Mouse (Mus musculus) gonadal fat pad, adult 2 months (tissue): Measurements from ENCODE around the gene Amy2a4. TPM values are rescaled to one million over a fixed set of nuclear protein-coding genes. Genes with fewer than 3 reads are reported as not detected.
"Not testable (repeated sequence)": the region's sequence is repeated elsewhere in the genome, so short reads cannot be mapped to it uniquely, and the experiment has no call there.

Source experiments
- DNase-seq: peaks from one replicate; pipeline ENCODE4 v3.0.0-alpha.2; 2012; ENCODE audit warnings: low read depth
- polyA plus RNA-seq: library from polyadenylated mRNA; depleted of rRNA; stranded (reverse); fragments of >200 nt; gene quantifications from 2 replicates; pipeline ENCODE4 v1.2.3, GENCODE M21; 2012; rRNA removed

Amy2a4 gene
- polyA plus RNA-seq: 0.30 TPM in 1 of 2 replicates, not detected in the other

GRCm38 (mm10) chr3:113291349-113291748 is at the start of gene Amy2a4:
Amy2a4 (minus strand) TSS chr3:113291449.
- not testable (repeated sequence) for DNase-seq

- not testable (repeated sequence) for DNase-seq
These were observed 32.7 kb upstream of the Amy2a4 start, which contains the start of gene Amy2a3 for GRCm38 (mm10) chr3:113323952-113324351. Amy2a3 (minus strand) TSS chr3:113324052.

GRCm38 (mm10) chr3:113312937-113313336 is 21.7 kb upstream of the Amy2a4 start:
- DNase-seq: not testable (repeated sequence)

- DNase-seq: not testable (repeated sequence)
These were observed 11.0 kb downstream of the Amy2a4 start for GRCm38 (mm10) chr3:113280285-113280684.

GRCm38 (mm10) chr3:113279586-113279985 is 11.7 kb downstream of the Amy2a4 start:
- not testable (repeated sequence) for DNase-seq

- not testable (repeated sequence) for DNase-seq
These were observed 32.5 kb downstream of the Amy2a4 start, which contains the start of gene Amy2a5 for GRCm38 (mm10) chr3:113258737-113259136. Amy2a5 (minus strand) TSS chr3:113258837.

Other genes with a start within 250 kb of the Amy2a4 start
- gene Amy2a5, start 32.6 kb downstream of the Amy2a4 start, polyA plus RNA-seq: 0.06 TPM in 1 of 2 replicates, not detected in the other
- gene Amy2a3, start 32.6 kb upstream of the Amy2a4 start, polyA plus RNA-seq: 0.30 TPM in 1 of 2 replicates, not detected in the other
- 0.30 TPM in 1 of 2 replicates, not detected in the other for gene Amy2a2, start 65.2 kb upstream of the Amy2a4 start, polyA plus RNA-seq
- gene Amy2a1, start 241.0 kb upstream of the Amy2a4 start, polyA plus RNA-seq: not detected in 2 replicates